Mouse (Mus musculus) heart, embryonic 15.5 days (tissue): Measurements from ENCODE around the gene Nat8f6. TPM values are rescaled to one million over a fixed set of nuclear protein-coding genes. Genes with fewer than 3 reads are reported as not detected.
"Not testable (repeated sequence)": the region's sequence is repeated elsewhere in the genome, so short reads cannot be mapped to it uniquely, and the experiment has no call there.

Source experiments
- ATAC-seq: fragments of 200-750 bp; cut with Nextera tagmentation; replicated peaks from 2 replicates; pipeline ENCODE4 v1.8.0; 2017; ENCODE audit warnings: low read depth, moderate TSS enrichment; ENCODE audit not compliant: insufficient number of reproducible peaks, insufficient read depth, low FRiP score
- H3K27ac ChIP-seq: fragments of 300-500 bp; sonication (generic); 2 replicates; pipeline ENCODE4 v1.5.1; 2015; ENCODE audit warnings: mild to moderate bottlenecking, inconsistent platforms
- H3K27me3 ChIP-seq: fragments of 300-500 bp; sonication (generic); 2 replicates; pipeline ENCODE4 v1.6.1; 2015; ENCODE audit warnings: inconsistent platforms
- H3K36me3 ChIP-seq: fragments of 300-500 bp; sonication (generic); 2 replicates; pipeline ENCODE4 v1.6.1; 2015; ENCODE audit warnings: mild to moderate bottlenecking, inconsistent platforms
- H3K4me1 ChIP-seq: fragments of 300-500 bp; sonication (generic); replicated peaks from 2 replicates; pipeline ENCODE4 v1.6.1; 2015; ENCODE audit warnings: inconsistent platforms
- H3K4me2 ChIP-seq: fragments of 300-500 bp; sonication (generic); 2 replicates; pipeline ENCODE4 v1.6.1; 2015; ENCODE audit warnings: inconsistent platforms, mild to moderate bottlenecking, moderate library complexity
- H3K4me3 ChIP-seq: fragments of 300-500 bp; sonication (generic); 2 replicates; pipeline ENCODE4 v1.5.1; 2015; ENCODE audit warnings: mild to moderate bottlenecking, inconsistent platforms
- H3K9ac ChIP-seq: fragments of 300-500 bp; sonication (generic); 2 replicates; pipeline ENCODE4 v1.6.1; 2015; ENCODE audit warnings: mild to moderate bottlenecking, inconsistent platforms
- H3K9me3 ChIP-seq: fragments of 300-500 bp; sonication (generic); replicated peaks from 2 replicates; pipeline ENCODE4 v1.6.1; 2016; ENCODE audit warnings: inconsistent platforms
- WGBS: fragments of 180-500 bp; shearing (Covaris S2); methylation state at CpG from one replicate; pipeline ENCODE4 v1.1.7; 2015; ENCODE audit warnings: mixed read lengths; 5-methylcytosine and 5-hydroxymethylcytosine counted together
- polyA plus RNA-seq: library from polyadenylated mRNA; unstranded; fragments of >200 nt; fragmentation: Nextera tagmentation; extraction: Ambion mirVana; gene quantifications from 2 replicates; pipeline ENCODE4 v1.2.1, GENCODE M21; 2015

Nat8f6 gene
- polyA plus RNA-seq, 1 experiment from 2014 or later, result not detected

- not testable (repeated sequence) for H3K9ac ChIP-seq, H3K27ac ChIP-seq, H3K27me3 ChIP-seq, H3K4me2 ChIP-seq, H3K36me3 ChIP-seq, H3K4me3 ChIP-seq, ATAC-seq, H3K9me3 ChIP-seq, H3K4me1 ChIP-seq
These were observed 13.8 kb upstream of the Nat8f6 start for GRCm38 (mm10) chr6:85834504-85835100.

- no peak within 1 kb of the TSS for H3K27ac ChIP-seq
- H3K4me2 ChIP-seq, result no peak within 1 kb of the TSS
- no peak within 1 kb of the TSS for H3K9ac ChIP-seq
- no peaks in the 10 kb centered on the region for H3K4me1 ChIP-seq
- WGBS, result 71% methylated on average over 7 of the region's 7 CpGs
- no peak for ATAC-seq
- no peak within 1 kb of the TSS for H3K4me3 ChIP-seq
- no peaks in the 10 kb centered on the region for H3K27me3 ChIP-seq
- H3K36me3 ChIP-seq, result no peaks in the 10 kb centered on the region
- no peaks in the 10 kb centered on the region for H3K9me3 ChIP-seq
These were observed 11.1 kb upstream of the Nat8f6 start, which contains the start of gene Nat8 for GRCm38 (mm10) chr6:85831796-85832321. Gene Nat8, minus strand, starts transcription at chr6:85832082.

- no peak overlapping the region for H3K4me3 ChIP-seq
- H3K4me2 ChIP-seq, result no peak overlapping the region
- no peak overlapping the region for H3K9ac ChIP-seq
- no peak overlapping the region for H3K27ac ChIP-seq
- H3K27me3 ChIP-seq, result no peaks in the 10 kb centered on the region
- no peaks in the 10 kb centered on the region for H3K4me1 ChIP-seq
- H3K36me3 ChIP-seq, result no peaks in the 10 kb centered on the region
- ATAC-seq, result no peak
- 56% methylated on average over 1 of the region's 1 CpGs for WGBS
- H3K9me3 ChIP-seq, result no peaks in the 10 kb centered on the region
These were observed 8.7 kb upstream of the Nat8f6 start for GRCm38 (mm10) chr6:85829462-85829861.

- WGBS, result 83% methylated on average over 2 of the region's 2 CpGs
- H3K4me2 ChIP-seq, result no peak overlapping the region
- no peaks in the 10 kb centered on the region for H3K4me1 ChIP-seq
- H3K4me3 ChIP-seq, result no peak overlapping the region
- no peaks in the 10 kb centered on the region for H3K9me3 ChIP-seq
- H3K9ac ChIP-seq, result no peak overlapping the region
- no peak overlapping the region for H3K27ac ChIP-seq
- H3K27me3 ChIP-seq, result no peaks in the 10 kb centered on the region
- no peaks in the 10 kb centered on the region for H3K36me3 ChIP-seq
- no peak for ATAC-seq
These were observed 5.1 kb upstream of the Nat8f6 start for GRCm38 (mm10) chr6:85825886-85826285.

- Histone ChIP-seq H3K4me3 (no peak overlapping the region), H3K27ac (no peak overlapping the region), H3K4me1 (no peaks in the 10 kb centered on the region), H3K4me2 (no peak overlapping the region), H3K9ac (no peak overlapping the region), H3K27me3 (no peaks in the 10 kb centered on the region), H3K36me3 (no peaks in the 10 kb centered on the region), H3K9me3 (no peaks in the 10 kb centered on the region)
- no peak for ATAC-seq
- WGBS, result 89% methylated on average over 1 of the region's 1 CpGs
These were observed 2.8 kb upstream of the Nat8f6 start for GRCm38 (mm10) chr6:85823382-85824090.

- no peaks in the 10 kb centered on the region for H3K4me1 ChIP-seq
- H3K27ac ChIP-seq, result no peak overlapping the region
- no peaks in the 10 kb centered on the region for H3K9me3 ChIP-seq
- no peak for ATAC-seq
- no peak overlapping the region for H3K4me3 ChIP-seq
- H3K27me3 ChIP-seq, result no peaks in the 10 kb centered on the region
- H3K9ac ChIP-seq, result no peak overlapping the region
- 69% methylated on average over 4 of the region's 4 CpGs for WGBS
- no peaks in the 10 kb centered on the region for H3K36me3 ChIP-seq
- no peak overlapping the region for H3K4me2 ChIP-seq
These were observed 1.5 kb upstream of the Nat8f6 start for GRCm38 (mm10) chr6:85822286-85822685.

GRCm38 (mm10) chr6:85818338-85818737, 2.4 kb downstream of the Nat8f6 start:
- no peaks in the 10 kb centered on the region for H3K27me3 ChIP-seq

GRCm38 (mm10) chr6:85813339-85813738, 7.4 kb downstream of the Nat8f6 start:
- ATAC-seq, result no peak
- no peaks in the 10 kb centered on the region for H3K4me1 ChIP-seq
- H3K4me3 ChIP-seq, result no peak overlapping the region
- H3K27ac ChIP-seq, result no peak overlapping the region
- H3K36me3 ChIP-seq, result no peaks in the 10 kb centered on the region
- no peak overlapping the region for H3K4me2 ChIP-seq
- 77% methylated on average over 2 of the region's 2 CpGs for WGBS
- no peaks in the 10 kb centered on the region for H3K9me3 ChIP-seq
- H3K9ac ChIP-seq, result no peak overlapping the region
- H3K27me3 ChIP-seq, result no peaks in the 10 kb centered on the region

More at GRCm38 (mm10) chr6:85818338-85818737, 2.4 kb downstream of the Nat8f6 start:
- H3K9ac ChIP-seq, result no peak overlapping the region
- H3K4me2 ChIP-seq, result no peak overlapping the region
- WGBS, result 54% methylated on average over 1 of the region's 1 CpGs
- no peaks in the 10 kb centered on the region for H3K4me1 ChIP-seq
- no peaks in the 10 kb centered on the region for H3K9me3 ChIP-seq
- ATAC-seq, result no peak
- no peak overlapping the region for H3K27ac ChIP-seq
- no peak overlapping the region for H3K4me3 ChIP-seq
- H3K36me3 ChIP-seq, result no peaks in the 10 kb centered on the region

GRCm38 (mm10) chr6:85810942-85811537, 9.7 kb downstream of the Nat8f6 start:
- not testable (repeated sequence) for H3K27ac ChIP-seq, H3K27me3 ChIP-seq, H3K4me2 ChIP-seq, H3K9ac ChIP-seq, H3K4me1 ChIP-seq, ATAC-seq, H3K4me3 ChIP-seq, H3K36me3 ChIP-seq, H3K9me3 ChIP-seq
- WGBS, result 37% methylated on average over 3 of the region's 3 CpGs

- H3K27me3 ChIP-seq, H3K4me1 ChIP-seq, H3K27ac ChIP-seq, ATAC-seq, H3K4me2 ChIP-seq, H3K36me3 ChIP-seq, H3K9me3 ChIP-seq, H3K9ac ChIP-seq, H3K4me3 ChIP-seq: not testable (repeated sequence)
- 89% methylated on average over 2 of the region's 3 CpGs for WGBS
These were observed 10.2 kb downstream of the Nat8f6 start for GRCm38 (mm10) chr6:85810514-85810913.

GRCm38 (mm10) chr6:85809784-85810183, 11.0 kb downstream of the Nat8f6 start:
- WGBS, result 33% methylated on average over 3 of the region's 3 CpGs
- H3K36me3 ChIP-seq, H3K4me3 ChIP-seq, H3K4me2 ChIP-seq, H3K9ac ChIP-seq, H3K4me1 ChIP-seq, ATAC-seq, H3K27ac ChIP-seq, H3K9me3 ChIP-seq, H3K27me3 ChIP-seq: not testable (repeated sequence)
